Mouse (Mus musculus) kidney, postnatal 0 days (tissue): ENCODE results near the gene Ric8b. TPM values are rescaled to one million over a fixed set of nuclear protein-coding genes. Genes with fewer than 3 reads are reported as not detected.

Experiments
- ATAC-seq: fragments of 200-750 bp; cut with Nextera tagmentation; replicated peaks from 2 replicates; pipeline ENCODE4 v1.8.0; 2017; ENCODE audit warnings: low read depth, moderate number of reproducible peaks, moderate TSS enrichment, moderate library complexity; ENCODE audit not compliant: low FRiP score
- DNase-seq: peaks from one replicate; pipeline ENCODE4 v3.0.0-alpha.2; 2016; ENCODE audit warnings: low spot score
- H3K27ac ChIP-seq: fragments of 300-500 bp; sonication (generic); 2 replicates; pipeline ENCODE4 v1.5.1; 2014; ENCODE audit warnings: mild to moderate bottlenecking
- H3K27me3 ChIP-seq: fragments of 300-500 bp; sonication (generic); 2 replicates; pipeline ENCODE4 v1.6.1; 2014; ENCODE audit warnings: low read length, mixed read lengths; ENCODE audit not compliant: insufficient read depth
- H3K36me3 ChIP-seq: fragments of 300-500 bp; sonication (generic); 2 replicates; pipeline ENCODE4 v1.6.1; 2014; ENCODE audit warnings: low read length, mixed read lengths; ENCODE audit not compliant: insufficient read depth
- H3K4me1 ChIP-seq: fragments of 300-500 bp; sonication (generic); replicated peaks from 2 replicates; pipeline ENCODE4 v1.6.1; 2014; ENCODE audit warnings: antibody characterized with exemption, low read length, mixed read lengths; ENCODE audit not compliant: insufficient read depth
- H3K4me2 ChIP-seq: fragments of 300-500 bp; sonication (generic); 2 replicates; pipeline ENCODE4 v1.6.1; 2014; ENCODE audit warnings: mild to moderate bottlenecking, low read length, moderate library complexity, mixed read lengths
- H3K4me3 ChIP-seq: fragments of 300-500 bp; sonication (generic); replicated peaks from 2 replicates; pipeline ENCODE4 v1.5.1; 2014; ENCODE audit warnings: low read depth, low read length
- H3K9ac ChIP-seq: fragments of 300-500 bp; sonication (generic); 2 replicates; pipeline ENCODE4 v1.6.1; 2014; ENCODE audit warnings: low read depth, low read length
- H3K9me3 ChIP-seq: fragments of 300-500 bp; sonication (generic); replicated peaks from 2 replicates; pipeline ENCODE4 v1.6.1; 2016; ENCODE audit warnings: low read length, inconsistent platforms, mixed read lengths
- CTCF ChIP-seq: IDR thresholded peaks from 2 replicates; pipeline ENCODE4 v1.5.1; 2016; ENCODE audit warnings: antibody characterized with exemption, low read depth, mild to moderate bottlenecking, moderate library complexity
- WGBS: fragments of 180-500 bp; shearing (Covaris S2); extraction: QIAGEN DNeasy Blood & Tissue Kit; methylation state at CpG from one replicate; pipeline ENCODE4 v1.1.7; 2014; 5-methylcytosine and 5-hydroxymethylcytosine counted together
- polyA plus RNA-seq: library from polyadenylated mRNA; unstranded; fragments of >200 nt; fragmentation: Nextera tagmentation; extraction: Ambion mirVana; gene quantifications from 2 replicates; pipeline ENCODE4 v1.2.1, GENCODE M21; 2015

Ric8b gene
- polyA plus RNA-seq = 16.3 and 17.2 TPM in 2 replicates

GRCm38 (mm10) chr10:84916810-84917730 lies at the start of gene Ric8b:
Gene Ric8b (plus strand): TSS chr10:84917616.
- Histone ChIP-seq H3K4me3 (peak within 1 kb of the TSS; percentile 85), H3K4me1 (0 out of 2 replicates have a peak, but pooled peaks cover 12% of the 10 kb centered on the region), H3K4me2 (peak within 1 kb of the TSS; percentile 68), H3K36me3 (no peaks in the 10 kb centered on the region), H3K9ac (peak within 1 kb of the TSS; percentile 80), H3K27me3 (no peaks in the 10 kb centered on the region), H3K9me3 (no peaks in the 10 kb centered on the region), H3K27ac (peak within 1 kb of the TSS; percentile 92)
- DNase-seq (peak; percentile 100), ATAC-seq (peak; percentile 97)
- TF ChIP-seq CTCF = no peak
- 0% methylated on average over 46 of the region's 51 CpGs for WGBS

- Histone ChIP-seq H3K36me3 (no peaks in the 10 kb centered on the region), H3K4me2 (no peak overlapping the region), H3K4me1 (no peaks in the 10 kb centered on the region), H3K9ac (no peak overlapping the region), H3K27me3 (no peaks in the 10 kb centered on the region), H3K4me3 (no peak overlapping the region), H3K9me3 (no peaks in the 10 kb centered on the region), H3K27ac (no peak overlapping the region)
- no peak for TF ChIP-seq CTCF
- ATAC-seq = no peak
- WGBS = 70% methylated on average over 12 of the region's 12 CpGs
- DNase-seq = no peak
These were observed 46.1 kb upstream of the Ric8b start for GRCm38 (mm10) chr10:84871285-84871684.

GRCm38 (mm10) chr10:84871921-84872320 lies 45.5 kb upstream of the Ric8b start:
- no peaks in the 10 kb centered on the region for H3K27me3 ChIP-seq
- TF ChIP-seq CTCF = no peak
- WGBS = 45% methylated on average over 4 of the region's 4 CpGs

GRCm38 (mm10) chr10:84879823-84880571 lies 37.4 kb upstream of the Ric8b start:
- Histone ChIP-seq H3K4me2 (no peak overlapping the region), H3K9me3 (no peaks in the 10 kb centered on the region), H3K27ac (no peak overlapping the region), H3K9ac (no peak overlapping the region), H3K4me3 (no peak overlapping the region), H3K27me3 (no peaks in the 10 kb centered on the region), H3K36me3 (no peaks in the 10 kb centered on the region), H3K4me1 (no peaks in the 10 kb centered on the region)
- WGBS = 59% methylated on average over 9 of the region's 9 CpGs
- ATAC-seq (no peak), DNase-seq (peak; percentile 23)
- no peak for TF ChIP-seq CTCF

More at GRCm38 (mm10) chr10:84871921-84872320, 45.5 kb upstream of the Ric8b start:
- Histone ChIP-seq H3K4me2 (no peak overlapping the region), H3K4me1 (no peaks in the 10 kb centered on the region), H3K4me3 (no peak overlapping the region), H3K36me3 (no peaks in the 10 kb centered on the region), H3K9ac (no peak overlapping the region), H3K9me3 (no peaks in the 10 kb centered on the region), H3K27ac (no peak overlapping the region)
- ATAC-seq (no peak), DNase-seq (no peak)

- Histone ChIP-seq H3K4me2 (no peak overlapping the region), H3K27me3 (no peaks in the 10 kb centered on the region), H3K4me1 (peaks cover 6% of the 10 kb centered on the region; the same call in 1 of the 2 replicates), H3K27ac (no peak overlapping the region), H3K9me3 (no peaks in the 10 kb centered on the region), H3K9ac (no peak overlapping the region), H3K4me3 (no peak overlapping the region), H3K36me3 (no peaks in the 10 kb centered on the region)
- 85% methylated on average over 2 of the region's 2 CpGs for WGBS
- no peak for TF ChIP-seq CTCF
- DNase-seq (no peak), ATAC-seq (no peak)
These were observed 34.9 kb upstream of the Ric8b start for GRCm38 (mm10) chr10:84882528-84882927.

- no peak overlapping the region for H3K4me2 ChIP-seq
- no peaks in the 10 kb centered on the region for H3K27me3 ChIP-seq
- H3K36me3 ChIP-seq = no peaks in the 10 kb centered on the region
- no peaks in the 10 kb centered on the region for H3K9me3 ChIP-seq
- H3K4me1 ChIP-seq = peaks cover 6% of the 10 kb centered on the region; the same call in 1 of the 2 replicates
- TF ChIP-seq CTCF = no peak
- H3K4me3 ChIP-seq = no peak overlapping the region
- no peak overlapping the region for H3K9ac ChIP-seq
- ATAC-seq (no peak), DNase-seq (no peak)
- 36% methylated on average over 5 of the region's 5 CpGs for WGBS
- H3K27ac ChIP-seq = no peak overlapping the region
These were observed 32.0 kb upstream of the Ric8b start for GRCm38 (mm10) chr10:84885341-84885884.
